Mouse (Mus musculus): ENCODE measurements around the gene Dnajc2. TPM values are rescaled to one million over a fixed set of nuclear protein-coding genes. Genes with fewer than 3 reads are reported as not detected.

Gene Dnajc2
- 53.0 TPM for total RNA-seq (2023)

DNA sequence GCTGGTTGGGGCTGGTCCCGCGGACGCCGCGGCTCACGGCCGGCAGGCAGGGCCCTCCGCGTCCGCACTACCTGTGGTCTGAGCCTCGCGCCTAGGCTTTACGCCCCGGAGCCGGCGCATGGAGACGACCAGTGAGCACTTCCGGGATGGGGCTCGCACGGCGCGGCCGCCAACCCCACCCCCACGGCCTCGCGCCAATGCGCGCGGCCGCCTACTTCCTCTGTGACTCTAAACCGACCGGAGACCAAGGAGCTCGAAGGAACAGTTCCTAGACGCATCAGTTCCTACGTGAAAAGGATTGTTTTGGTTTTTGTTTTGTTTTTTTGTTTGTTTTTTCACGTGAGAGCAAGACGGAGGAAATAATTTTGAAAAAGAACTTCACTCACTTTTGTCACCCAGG lies at the start of gene Dnajc2, which contains the start of gene Psmc2:
TSS of gene Dnajc2 (minus strand) at position 199 of the 400 bp plus-strand sequence.
TSS of gene Psmc2 (plus strand) at position 231 of the 400 bp plus-strand sequence.

DNA sequence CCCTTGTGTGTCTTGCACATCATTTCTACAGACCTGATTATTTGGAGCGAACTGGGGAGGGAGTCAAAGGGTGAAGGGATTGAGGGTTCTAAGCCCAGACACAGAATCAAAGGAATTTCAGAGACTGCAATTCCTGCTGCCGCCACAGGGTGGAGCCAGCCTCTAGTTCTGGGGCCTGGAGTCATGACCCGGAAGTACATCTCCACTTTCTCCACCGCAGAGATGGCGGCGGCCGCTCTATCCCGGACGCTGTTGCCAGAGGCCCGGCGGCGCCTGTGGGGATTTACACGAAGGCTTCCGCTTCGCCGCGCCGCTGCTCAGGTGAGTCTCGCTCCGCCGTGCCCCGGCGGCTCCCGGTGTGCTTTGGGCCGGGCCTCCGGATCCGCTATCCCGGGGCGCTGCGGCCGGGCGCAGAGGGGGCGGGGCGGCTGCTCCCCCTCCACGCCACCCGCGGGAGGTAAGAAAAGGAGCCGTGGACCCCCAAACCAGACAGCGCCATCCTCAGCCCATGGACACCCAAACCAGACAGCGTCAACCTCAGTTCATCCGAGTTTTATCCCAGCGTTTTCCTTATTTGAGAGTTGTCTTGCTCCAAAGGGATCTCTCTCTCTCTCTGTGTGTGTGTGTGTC lies 48.0 kb downstream of the Dnajc2 start, which contains the start of gene Pmpcb:
TSS of gene Pmpcb (plus strand) at position 186 of the 630 bp plus-strand sequence.

Other genes starting within 250 kb of the Dnajc2 start
- gene Lrrc17, start 241.7 kb downstream of the Dnajc2 start, total RNA-seq (2023): not detected
- gene Fbxl13, start 139.6 kb downstream of the Dnajc2 start, total RNA-seq (2023): not detected
- 36.9 TPM for gene Armc10, start 139.4 kb downstream of the Dnajc2 start, total RNA-seq (2023)
- 1.7 TPM for gene Napepld, start 83.9 kb downstream of the Dnajc2 start, total RNA-seq (2023)
- 72.9 TPM for gene Pmpcb, start 48.1 kb downstream of the Dnajc2 start, total RNA-seq (2023)
- gene Psmc2, start within 50 bp of the Dnajc2 start, total RNA-seq (2023): 65.0 TPM
- not detected for gene Slc26a5, start 80.4 kb upstream of the Dnajc2 start, total RNA-seq (2023)

Data from CD8-positive naive resting alpha-beta T cell, adult 57 days (primary cell).